Mouse (Mus musculus) kidney, postnatal 0 days (tissue): ENCODE measurements around the gene Irak4. TPM values are rescaled to one million over a fixed set of nuclear protein-coding genes. Genes with fewer than 3 reads are reported as not detected.
A peak's percentile ranks its signal among the peaks of the same experiment; 100 is the strongest.

Experiments used
- ATAC-seq: fragments of 200-750 bp; cut with Nextera tagmentation; replicated peaks from 2 replicates; pipeline ENCODE4 v1.8.0; 2017; ENCODE audit warnings: low read depth, moderate number of reproducible peaks, moderate TSS enrichment, moderate library complexity; ENCODE audit not compliant: low FRiP score
- DNase-seq: peaks from one replicate; pipeline ENCODE4 v3.0.0-alpha.2; 2016; ENCODE audit warnings: low spot score
- H3K27ac ChIP-seq: fragments of 300-500 bp; sonication (generic); 2 replicates; pipeline ENCODE4 v1.5.1; 2014; ENCODE audit warnings: mild to moderate bottlenecking
- H3K27me3 ChIP-seq: fragments of 300-500 bp; sonication (generic); 2 replicates; pipeline ENCODE4 v1.6.1; 2014; ENCODE audit warnings: low read length, mixed read lengths; ENCODE audit not compliant: insufficient read depth
- H3K36me3 ChIP-seq: fragments of 300-500 bp; sonication (generic); 2 replicates; pipeline ENCODE4 v1.6.1; 2014; ENCODE audit warnings: low read length, mixed read lengths; ENCODE audit not compliant: insufficient read depth
- H3K4me1 ChIP-seq: fragments of 300-500 bp; sonication (generic); replicated peaks from 2 replicates; pipeline ENCODE4 v1.6.1; 2014; ENCODE audit warnings: antibody characterized with exemption, low read length, mixed read lengths; ENCODE audit not compliant: insufficient read depth
- H3K4me2 ChIP-seq: fragments of 300-500 bp; sonication (generic); 2 replicates; pipeline ENCODE4 v1.6.1; 2014; ENCODE audit warnings: mild to moderate bottlenecking, low read length, moderate library complexity, mixed read lengths
- H3K4me3 ChIP-seq: fragments of 300-500 bp; sonication (generic); replicated peaks from 2 replicates; pipeline ENCODE4 v1.5.1; 2014; ENCODE audit warnings: low read depth, low read length
- H3K9ac ChIP-seq: fragments of 300-500 bp; sonication (generic); 2 replicates; pipeline ENCODE4 v1.6.1; 2014; ENCODE audit warnings: low read depth, low read length
- H3K9me3 ChIP-seq: fragments of 300-500 bp; sonication (generic); replicated peaks from 2 replicates; pipeline ENCODE4 v1.6.1; 2016; ENCODE audit warnings: low read length, inconsistent platforms, mixed read lengths
- CTCF ChIP-seq: IDR thresholded peaks from 2 replicates; pipeline ENCODE4 v1.5.1; 2016; ENCODE audit warnings: antibody characterized with exemption, low read depth, mild to moderate bottlenecking, moderate library complexity
- WGBS: fragments of 180-500 bp; shearing (Covaris S2); extraction: QIAGEN DNeasy Blood & Tissue Kit; methylation state at CpG from one replicate; pipeline ENCODE4 v1.1.7; 2014; 5-methylcytosine and 5-hydroxymethylcytosine counted together
- polyA plus RNA-seq: library from polyadenylated mRNA; unstranded; fragments of >200 nt; fragmentation: Nextera tagmentation; extraction: Ambion mirVana; gene quantifications from 2 replicates; pipeline ENCODE4 v1.2.1, GENCODE M21; 2015

The Irak4 gene
- polyA plus RNA-seq, 1 experiment from 2014 or later = 14.9 TPM

GRCm38 (mm10) chr15:94587826-94588715 is 44.6 kb downstream of the Irak4 start:
- peak overlapping the region; percentile 52 for H3K4me2 ChIP-seq
- 0 out of 2 replicates have a peak overlapping the region, but pooled peaks have one; percentile 98 for H3K4me3 ChIP-seq
- no peak for TF ChIP-seq CTCF
- ATAC-seq (no peak), DNase-seq (no peak)
- no peaks in the 10 kb centered on the region for H3K9me3 ChIP-seq
- 78% methylated on average over 9 of the region's 9 CpGs for WGBS
- H3K4me1 ChIP-seq = 0 out of 2 replicates have a peak, but pooled peaks cover 6% of the 10 kb centered on the region
- peaks cover 17% of the 10 kb centered on the region for H3K36me3 ChIP-seq
- H3K27ac ChIP-seq = no peak overlapping the region
- H3K9ac ChIP-seq = no peak overlapping the region
- no peaks in the 10 kb centered on the region for H3K27me3 ChIP-seq

DNA sequence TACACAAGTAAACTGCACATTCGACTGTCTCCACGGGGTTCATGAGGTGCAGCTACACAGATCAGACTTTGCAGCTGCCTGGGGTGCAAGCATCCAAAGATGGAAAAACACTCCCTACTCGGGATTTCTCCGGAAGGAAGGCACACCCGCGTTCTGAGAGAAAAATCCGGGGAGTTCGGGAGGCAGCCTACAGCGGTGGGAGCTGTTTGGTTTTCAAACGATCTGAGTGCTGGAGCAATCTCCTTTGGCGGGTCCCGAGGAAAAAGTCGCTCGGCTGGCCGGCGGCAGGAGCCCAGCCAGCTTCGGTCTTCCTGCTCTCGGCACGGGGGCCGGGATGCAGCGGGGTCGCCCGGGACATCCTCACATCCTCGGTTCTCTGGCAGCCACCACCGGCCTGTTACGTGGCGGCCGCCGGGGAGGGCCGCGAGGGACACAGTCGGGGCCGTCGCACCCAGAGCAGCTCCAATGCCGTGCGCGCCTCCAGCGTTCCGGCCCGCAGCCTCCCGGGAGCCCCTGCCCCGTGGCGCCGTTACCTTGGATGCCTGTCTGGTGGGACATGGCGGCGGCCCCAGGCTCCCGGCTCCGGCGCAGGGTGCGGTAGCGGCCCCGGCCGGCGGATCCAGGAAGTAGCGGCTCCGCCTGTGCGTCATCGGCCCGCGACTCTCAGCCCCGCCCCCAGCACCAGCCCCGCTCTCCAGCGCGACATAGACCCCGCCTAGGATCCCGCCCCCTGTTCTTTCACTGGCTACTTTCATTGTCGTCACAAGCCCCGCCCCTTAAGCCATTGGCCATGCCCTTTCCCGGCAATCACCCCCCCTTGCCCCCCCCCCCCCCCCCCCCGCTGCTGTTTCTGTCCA is 46.0 kb downstream of the Irak4 start, which contains the start of gene Twf1:
TSS of gene Twf1 (minus strand) at position 671 of the 857 bp plus-strand sequence.
- Histone ChIP-seq H3K9me3 (no peaks in the 10 kb centered on the region), H3K36me3 (peaks cover 4% of the 10 kb centered on the region; the same call in 1 of the 2 replicates), H3K9ac (peak within 1 kb of the TSS; percentile 95), H3K27me3 (no peaks in the 10 kb centered on the region), H3K4me3 (peak within 1 kb of the TSS; percentile 98), H3K4me2 (peak within 1 kb of the TSS; percentile 52), H3K4me1 (0 out of 2 replicates have a peak, but pooled peaks cover 6% of the 10 kb centered on the region), H3K27ac (peak within 1 kb of the TSS; percentile 87)
- peak; percentile 99 for DNase-seq
- TF ChIP-seq CTCF = peak; percentile 37
- ATAC-seq = peak; percentile 98
- WGBS = 1% methylated on average over 53 of the region's 70 CpGs

DNA sequence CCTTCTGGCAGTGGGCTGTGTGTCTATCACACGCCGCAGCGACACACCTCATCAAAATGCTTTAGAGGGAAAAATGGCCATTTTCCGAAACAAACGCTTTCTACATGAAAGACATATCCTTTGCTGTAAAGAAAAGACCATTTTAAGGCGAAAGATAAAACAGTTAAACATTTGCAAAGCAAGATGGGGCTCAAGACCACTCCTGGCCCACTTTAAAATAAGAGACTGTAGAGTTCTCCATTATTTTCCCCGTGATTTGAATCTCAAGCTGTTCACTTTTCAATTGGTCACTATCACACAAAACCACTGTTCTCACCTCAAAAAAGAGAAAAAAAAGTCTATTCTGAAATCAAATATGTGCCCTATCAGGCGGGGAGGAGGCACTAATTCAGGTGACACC is 46.6 kb downstream of the Irak4 start:
- Histone ChIP-seq H3K36me3 (0 out of 2 replicates have a peak, but pooled peaks cover 3% of the 10 kb centered on the region), H3K27me3 (no peaks in the 10 kb centered on the region), H3K9me3 (no peaks in the 10 kb centered on the region), H3K4me2 (peak overlapping the region; percentile 52), H3K27ac (0 out of 2 replicates have a peak overlapping the region, but pooled peaks have one; percentile 47), H3K9ac (no peak overlapping the region), H3K4me3 (peak overlapping the region; percentile 98), H3K4me1 (0 out of 2 replicates have a peak, but pooled peaks cover 6% of the 10 kb centered on the region)
- DNase-seq (no peak), ATAC-seq (no peak; the same call in 1 of the 2 replicates)
- no peak for TF ChIP-seq CTCF
- WGBS = 11% methylated on average over 8 of the region's 8 CpGs

- DNase-seq (no peak), ATAC-seq (no peak)
- TF ChIP-seq CTCF = no peak
- 0 out of 2 replicates have a peak overlapping the region, but pooled peaks have one; percentile 31 for H3K27ac ChIP-seq
- WGBS = 40% methylated on average over 4 of the region's 4 CpGs
- no peaks in the 10 kb centered on the region for H3K9me3 ChIP-seq
- H3K4me2 ChIP-seq = no peak overlapping the region
- no peaks in the 10 kb centered on the region for H3K27me3 ChIP-seq
- no peaks in the 10 kb centered on the region for H3K36me3 ChIP-seq
- H3K4me1 ChIP-seq = 0 out of 2 replicates have a peak, but pooled peaks cover 6% of the 10 kb centered on the region
- no peak overlapping the region for H3K4me3 ChIP-seq
- no peak overlapping the region for H3K9ac ChIP-seq
Observed at GRCm38 (mm10) chr15:94591356-94591755, 47.9 kb downstream of the Irak4 start.

DNA sequence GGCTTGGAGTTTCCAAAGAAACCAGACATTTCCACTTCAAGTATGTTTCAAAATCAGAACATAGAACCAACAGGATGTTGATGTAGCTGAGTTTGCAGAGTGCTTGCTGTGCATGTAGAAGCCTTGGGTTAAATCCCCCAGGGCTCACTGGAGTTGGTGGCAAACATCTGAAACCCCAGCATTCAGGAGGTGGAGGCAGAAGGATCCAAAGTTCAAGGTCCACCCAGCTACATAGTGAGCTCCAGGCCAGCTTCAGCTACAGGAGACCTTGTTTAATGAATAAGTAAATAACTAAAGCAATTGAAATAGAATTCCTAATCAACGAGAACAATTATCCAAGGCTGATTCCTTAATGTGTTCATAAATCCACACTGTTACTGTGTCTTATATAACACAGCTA is 50.1 kb downstream of the Irak4 start:
- H3K4me3 ChIP-seq = no peak overlapping the region
- no peak for TF ChIP-seq CTCF
- H3K9ac ChIP-seq = no peak overlapping the region
- no peaks in the 10 kb centered on the region for H3K36me3 ChIP-seq
- H3K4me1 ChIP-seq = 0 out of 2 replicates have a peak, but pooled peaks cover 6% of the 10 kb centered on the region
- H3K4me2 ChIP-seq = no peak overlapping the region
- ATAC-seq (no peak), DNase-seq (no peak)
- no peaks in the 10 kb centered on the region for H3K27me3 ChIP-seq
- H3K9me3 ChIP-seq = no peaks in the 10 kb centered on the region
- 61% methylated on average over 1 of the region's 1 CpGs for WGBS
- no peak overlapping the region for H3K27ac ChIP-seq
